Mouse (Mus musculus) spleen, postnatal 10 days (tissue): ENCODE measurements around the gene Filip1.

Experiments used
- DNase-seq, 2 experiments: peaks; one replicate each; pipeline ENCODE4 v3.0.0; 2021 to 2022; ENCODE audit warnings: low spot score in 2 of 2

Filip1 gene

GRCm38 (mm10) chr9:79947973-79948372 lies 64.7 kb downstream of the Filip1 start:
- DNase-seq = no peak

- DNase-seq = no peak
These were observed 65.2 kb downstream of the Filip1 start for GRCm38 (mm10) chr9:79947414-79947813.

- no peak for DNase-seq
These were observed 67.8 kb downstream of the Filip1 start for GRCm38 (mm10) chr9:79944872-79945271.

DNA sequence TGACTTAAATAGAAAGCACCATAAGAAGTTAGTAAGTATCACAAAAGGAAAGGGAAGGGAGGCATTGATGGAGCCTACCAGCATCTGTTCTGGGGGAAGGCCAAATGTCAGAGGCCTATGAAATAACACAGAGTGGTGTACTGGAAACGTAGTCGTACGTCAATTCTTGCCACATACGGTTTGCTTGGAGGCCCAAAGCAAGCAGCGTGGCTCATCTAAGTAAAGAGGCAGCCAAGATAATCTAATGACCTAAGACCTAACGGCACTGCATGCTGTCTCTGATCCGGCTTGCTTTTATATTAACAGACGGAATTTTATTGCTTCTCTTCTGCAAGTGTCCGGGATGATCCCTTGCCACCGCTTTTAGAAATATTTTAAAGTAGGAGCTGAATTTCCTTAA lies 68.7 kb downstream of the Filip1 start:
- DNase-seq = no peak

- DNase-seq = no peak
These were observed 74.0 kb downstream of the Filip1 start for GRCm38 (mm10) chr9:79938416-79939206.

DNA sequence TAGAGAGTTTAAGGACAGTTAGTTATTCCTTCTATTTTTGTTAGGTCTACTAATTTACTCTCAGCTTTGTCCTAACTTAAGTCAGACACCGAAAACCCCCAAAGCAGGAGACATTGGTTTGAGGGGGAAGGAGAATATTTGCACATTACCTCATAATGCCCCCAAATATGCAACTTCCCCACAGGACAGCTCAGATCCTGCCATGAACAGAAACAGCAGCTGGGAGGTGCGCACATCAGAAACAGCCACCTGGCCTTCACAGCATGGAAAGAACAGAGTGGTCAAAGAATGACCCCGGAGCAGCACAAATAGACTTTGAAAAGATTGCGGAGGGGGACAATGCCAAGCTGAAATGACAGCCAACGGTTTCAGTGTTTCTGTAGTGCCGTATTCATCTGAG lies 75.1 kb downstream of the Filip1 start:
- DNase-seq = no peak

- DNase-seq = no peak
These were observed 80.1 kb downstream of the Filip1 start for GRCm38 (mm10) chr9:79932578-79932977.

- DNase-seq = no peak
These were observed 84.6 kb downstream of the Filip1 start for GRCm38 (mm10) chr9:79928092-79928491.

DNA sequence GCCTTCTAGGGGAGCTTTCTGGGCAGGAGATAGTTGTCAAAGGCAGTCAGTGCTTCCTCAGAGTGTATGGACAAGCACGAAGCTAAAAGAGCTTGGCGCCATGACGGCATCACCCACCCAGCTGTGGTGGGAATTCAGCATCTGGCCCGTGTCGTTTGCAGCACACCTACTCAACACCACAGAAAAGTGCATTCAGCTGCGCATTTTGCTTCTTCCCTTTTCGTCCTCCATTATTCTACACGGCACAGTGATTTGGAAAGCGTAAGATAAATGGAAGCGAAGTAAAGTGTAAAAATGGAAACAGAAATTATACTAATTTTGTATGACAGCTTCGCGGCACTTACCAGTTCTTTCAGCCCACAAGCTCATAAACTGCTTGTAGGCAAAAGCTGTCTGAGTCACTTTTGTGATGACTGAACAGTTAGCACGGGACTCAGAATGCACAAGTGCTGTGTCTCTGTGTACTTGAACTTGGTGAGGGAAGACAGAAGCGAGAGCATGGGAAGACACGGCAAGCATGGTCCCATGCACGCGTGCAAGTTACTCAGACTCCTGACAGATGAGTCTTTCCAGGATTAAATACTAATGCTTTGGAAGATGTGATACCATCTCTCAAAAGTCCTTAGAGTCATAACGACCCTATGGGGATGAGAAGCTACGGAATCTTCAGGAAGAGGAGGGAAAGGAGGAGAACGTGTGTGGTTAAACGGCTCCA lies 85.3 kb downstream of the Filip1 start:
- DNase-seq = no peak

DNA sequence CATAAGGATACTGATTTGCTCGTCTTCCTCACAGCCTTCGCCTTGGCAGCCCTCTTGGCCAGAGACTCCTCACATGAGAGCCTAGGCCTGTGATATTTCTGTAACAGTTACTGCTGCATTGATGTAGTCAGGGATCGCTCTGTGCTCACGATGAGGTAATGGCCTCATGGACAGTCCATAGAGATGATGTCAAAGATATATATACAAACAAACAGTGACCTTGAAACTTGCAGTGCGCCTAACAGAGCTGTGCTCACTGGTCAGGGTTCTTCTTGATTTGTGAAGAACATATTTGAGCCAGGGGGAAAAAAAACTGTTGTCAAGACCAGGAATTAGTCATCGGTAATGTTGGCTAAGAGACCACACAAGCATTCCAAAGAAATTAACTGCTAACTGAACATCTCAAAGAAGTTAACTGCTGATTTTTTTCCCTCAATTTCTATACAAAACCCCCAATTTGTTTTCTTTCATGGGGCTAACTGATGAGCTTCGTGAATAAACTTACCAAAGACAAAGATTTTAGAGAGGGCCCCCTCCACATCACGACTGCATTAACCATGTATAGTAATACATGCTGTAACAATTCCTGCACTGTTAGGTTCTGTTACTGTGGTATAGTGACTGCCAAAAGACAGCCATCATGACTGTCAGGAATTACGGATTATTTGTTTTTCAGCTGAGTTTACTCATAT lies 86.0 kb downstream of the Filip1 start:
- no peak for DNase-seq

DNA sequence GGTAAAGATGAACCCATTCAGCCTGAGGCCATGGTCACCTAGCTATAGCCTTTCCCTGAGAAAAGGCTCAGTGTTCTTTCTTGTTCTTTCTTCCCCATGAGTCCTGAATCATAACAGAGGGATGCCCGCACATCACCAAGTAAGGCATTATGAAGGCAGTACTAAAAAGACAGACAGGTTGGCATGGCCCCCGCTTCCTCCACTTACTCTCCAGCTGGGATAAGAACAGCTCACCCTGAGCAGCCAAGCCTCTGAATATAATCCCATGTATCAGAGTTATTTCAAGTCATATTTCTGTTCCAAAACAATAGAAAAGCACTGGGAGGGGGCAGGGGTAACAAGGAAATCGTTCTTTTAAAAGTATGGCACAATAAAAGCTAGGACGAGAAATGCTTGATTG lies 86.7 kb downstream of the Filip1 start:
- no peak for DNase-seq

- no peak for DNase-seq
These were observed 89.4 kb downstream of the Filip1 start for GRCm38 (mm10) chr9:79923262-79923661.

- DNase-seq = no peak
These were observed 90.2 kb downstream of the Filip1 start for GRCm38 (mm10) chr9:79922493-79922760.

GRCm38 (mm10) chr9:79921701-79922492 lies 90.8 kb downstream of the Filip1 start:
- DNase-seq = no peak

GRCm38 (mm10) chr9:79920540-79920933 lies 92.1 kb downstream of the Filip1 start:
- DNase-seq = no peak

- no peak for DNase-seq
These were observed 92.7 kb downstream of the Filip1 start for GRCm38 (mm10) chr9:79919750-79920539.

GRCm38 (mm10) chr9:79919303-79919721 lies 93.3 kb downstream of the Filip1 start:
- no peak for DNase-seq

DNA sequence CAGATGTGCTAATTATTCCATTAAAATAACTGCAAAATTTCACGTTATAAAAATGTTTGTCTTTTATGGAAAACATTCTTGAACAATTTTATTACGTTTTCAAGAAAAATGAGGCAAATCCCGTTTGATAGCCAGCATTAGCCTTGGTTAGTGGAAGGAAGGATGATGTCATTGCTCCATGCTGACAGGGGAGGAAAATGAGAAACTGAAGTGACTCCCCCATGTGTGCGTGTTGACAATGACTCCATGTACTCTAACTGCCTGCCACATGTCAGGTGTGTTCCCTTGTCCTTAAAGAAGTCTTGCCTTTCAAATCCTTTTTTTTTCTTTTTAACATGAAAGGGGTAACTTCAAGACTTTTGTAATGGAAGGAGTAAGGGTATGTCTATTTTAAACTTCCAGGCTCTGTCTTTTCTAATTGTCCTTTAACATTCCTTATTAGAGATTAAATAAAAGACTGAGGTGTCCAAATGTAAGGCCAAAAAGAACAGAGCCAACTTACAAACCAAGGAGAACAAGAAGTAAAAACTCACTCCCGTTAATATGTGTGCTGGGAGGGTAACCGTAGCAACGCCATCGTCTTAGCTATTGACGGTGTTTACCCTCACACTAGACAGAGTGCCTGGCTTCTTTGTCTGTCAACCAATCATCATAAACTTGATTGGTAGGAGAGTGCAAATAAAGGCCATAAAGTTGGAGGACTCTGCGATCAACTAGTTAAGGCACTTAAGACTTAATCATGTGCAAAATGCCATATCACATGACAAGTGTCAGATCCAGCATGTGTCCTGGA lies 94.1 kb downstream of the Filip1 start:
- no peak for DNase-seq

DNA sequence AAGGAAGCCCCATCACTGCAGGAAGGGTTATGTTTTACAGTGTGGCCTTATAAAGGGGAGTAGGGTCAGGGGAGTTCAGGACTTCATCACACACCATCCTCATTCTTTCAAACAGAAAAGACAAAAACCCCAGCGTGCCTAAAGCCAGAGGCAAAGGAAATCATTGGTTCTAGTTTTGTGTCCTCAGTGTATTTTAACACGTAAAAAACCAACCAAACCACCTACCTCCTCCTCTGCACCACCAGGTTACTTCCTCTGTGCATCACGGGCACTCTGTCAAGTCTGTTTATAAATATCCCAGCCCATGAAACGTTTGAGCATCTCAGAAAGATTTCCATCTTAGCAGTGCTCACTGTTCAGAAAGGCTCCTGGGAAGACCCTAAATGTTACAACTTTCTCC lies 98.4 kb downstream of the Filip1 start:
- DNase-seq = no peak

GRCm38 (mm10) chr9:79912971-79913370 lies 99.7 kb downstream of the Filip1 start:
- no peak for DNase-seq
